Mouse (Mus musculus) stomach, embryonic 14.5 days (tissue): ENCODE results near the gene Acbd4. TPM values are rescaled to one million over a fixed set of nuclear protein-coding genes. Genes with fewer than 3 reads are reported as not detected.

Experiments
- ATAC-seq: fragments of 200-750 bp; cut with Nextera tagmentation; 2 replicates; pipeline ENCODE4 v1.8.0; 2017; ENCODE audit warnings: low read depth, moderate TSS enrichment; ENCODE audit not compliant: insufficient number of reproducible peaks, insufficient read depth, low FRiP score
- H3K27ac ChIP-seq: fragments of 300-500 bp; sonication (generic); 2 replicates; pipeline ENCODE4 v1.5.1; 2014; ENCODE audit warnings: mild to moderate bottlenecking, low read length, moderate library complexity, mixed read lengths
- H3K27me3 ChIP-seq: fragments of 300-500 bp; sonication (generic); 2 replicates; pipeline ENCODE4 v1.6.1; 2014; ENCODE audit warnings: low read length, control low read depth, mixed read lengths; ENCODE audit not compliant: control insufficient read depth, insufficient read depth
- H3K36me3 ChIP-seq: fragments of 300-500 bp; sonication (generic); 2 replicates; pipeline ENCODE4 v1.6.1; 2014; ENCODE audit warnings: mild to moderate bottlenecking, control low read depth, low read length, moderate library complexity, mixed read lengths; ENCODE audit not compliant: control insufficient read depth, insufficient read depth
- H3K4me1 ChIP-seq: fragments of 300-500 bp; sonication (generic); 2 replicates; pipeline ENCODE4 v1.6.1; 2014; ENCODE audit warnings: low read length, control low read depth, mixed read lengths; ENCODE audit not compliant: control insufficient read depth, insufficient read depth
- H3K4me2 ChIP-seq: fragments of 300-500 bp; sonication (generic); replicated peaks from 2 replicates; pipeline ENCODE4 v1.6.1; 2014; ENCODE audit warnings: low read depth, low read length, control low read depth
- H3K4me3 ChIP-seq: fragments of 300-500 bp; sonication (generic); 2 replicates; pipeline ENCODE4 v1.5.1; 2014; ENCODE audit warnings: low read depth, low read length, control low read depth
- H3K9ac ChIP-seq: fragments of 300-500 bp; sonication (generic); replicated peaks from 2 replicates; pipeline ENCODE4 v1.6.1; 2014; ENCODE audit warnings: low read depth, mild to moderate bottlenecking, control low read depth, low read length, moderate library complexity, mixed read lengths
- H3K9me3 ChIP-seq: fragments of 300-500 bp; sonication (generic); 2 replicates; pipeline ENCODE4 v1.6.1; 2016; ENCODE audit warnings: low read depth, low read length, control low read depth; ENCODE audit not compliant: control insufficient read depth
- WGBS: fragments of 180-500 bp; shearing (Covaris S2); extraction: QIAGEN DNeasy Blood & Tissue Kit; methylation state at CpG from one replicate; pipeline ENCODE4 v1.1.7; 2014; 5-methylcytosine and 5-hydroxymethylcytosine counted together
- polyA plus RNA-seq: library from polyadenylated mRNA; unstranded; fragments of >200 nt; fragmentation: Nextera tagmentation; extraction: Ambion mirVana; gene quantifications from 2 replicates; pipeline ENCODE4 v1.2.1, GENCODE M21; 2014

The Acbd4 gene
- polyA plus RNA-seq, 1 experiment from 2014 or later: 17.7 TPM

DNA sequence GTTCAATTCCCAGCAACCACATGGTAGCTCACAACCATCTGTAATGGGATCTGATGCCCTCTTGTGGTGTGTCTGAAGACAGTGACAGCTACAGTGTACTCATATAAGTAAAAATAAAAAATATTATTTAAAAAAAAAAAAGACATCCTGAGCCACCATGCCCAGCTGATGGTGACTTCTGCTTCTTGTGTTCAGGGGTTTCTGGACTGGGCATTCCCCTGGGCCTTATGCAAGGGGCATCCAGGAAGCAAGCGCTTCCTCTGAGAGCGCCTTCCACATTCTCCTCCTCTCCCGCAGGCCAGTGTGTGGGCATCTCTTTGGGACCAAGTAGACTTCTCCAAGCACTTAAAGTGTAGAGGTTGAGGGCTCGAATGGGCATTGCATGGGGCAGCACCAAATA is 44.9 kb downstream of the Acbd4 start:
- ATAC-seq: no peak
- H3K27ac ChIP-seq: no peak overlapping the region
- 90% methylated on average over 4 of the region's 4 CpGs for WGBS

DNA sequence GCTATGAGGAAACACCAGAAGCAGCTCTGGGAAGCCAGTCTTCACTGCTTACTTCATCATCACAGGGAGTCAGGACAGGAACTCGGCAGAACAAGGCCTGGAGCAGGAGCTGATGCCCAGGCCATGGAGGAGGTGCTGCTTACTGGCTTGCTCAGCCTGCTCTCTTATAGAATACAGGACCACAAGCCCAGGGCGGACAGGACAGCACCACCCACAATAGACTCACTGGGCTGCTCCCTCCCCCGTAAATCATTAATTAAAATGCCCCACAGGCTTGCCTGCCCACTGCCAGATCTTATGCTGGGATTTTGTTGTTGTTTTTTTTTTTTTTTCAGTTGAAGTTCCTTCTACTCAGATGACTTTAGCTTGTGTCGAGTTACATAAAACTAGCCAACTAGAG is 46.3 kb downstream of the Acbd4 start:
- no peaks in the 10 kb centered on the region for H3K9me3 ChIP-seq
- no peaks in the 10 kb centered on the region for H3K36me3 ChIP-seq
- H3K27me3 ChIP-seq: no peaks in the 10 kb centered on the region
- no peak overlapping the region for H3K4me3 ChIP-seq
- ATAC-seq: no peak
- 69% methylated on average over 4 of the region's 4 CpGs for WGBS
- H3K4me1 ChIP-seq: peaks cover 9% of the 10 kb centered on the region
- H3K9ac ChIP-seq: no peak overlapping the region
- no peak overlapping the region for H3K27ac ChIP-seq
- H3K4me2 ChIP-seq: no peak overlapping the region

More for the DNA sequence above, 44.9 kb downstream of the Acbd4 start:
- no peak overlapping the region for H3K9ac ChIP-seq
- H3K4me2 ChIP-seq: no peak overlapping the region
- no peaks in the 10 kb centered on the region for H3K9me3 ChIP-seq
- no peak overlapping the region for H3K4me3 ChIP-seq
- no peaks in the 10 kb centered on the region for H3K27me3 ChIP-seq
- H3K36me3 ChIP-seq: no peaks in the 10 kb centered on the region
- peaks cover 22% of the 10 kb centered on the region for H3K4me1 ChIP-seq

GRCm38 (mm10) chr11:103149771-103150170 is 48.3 kb downstream of the Acbd4 start:
- H3K4me1 ChIP-seq: peaks cover 1% of the 10 kb centered on the region; the same call in 1 of the 2 replicates
- H3K9ac ChIP-seq: no peak overlapping the region
- no peaks in the 10 kb centered on the region for H3K36me3 ChIP-seq
- no peaks in the 10 kb centered on the region for H3K27me3 ChIP-seq
- no peaks in the 10 kb centered on the region for H3K9me3 ChIP-seq
- no peak for ATAC-seq
- H3K4me3 ChIP-seq: no peak overlapping the region
- H3K4me2 ChIP-seq: no peak overlapping the region
- no peak overlapping the region for H3K27ac ChIP-seq
- 92% methylated on average over 4 of the region's 4 CpGs for WGBS

DNA sequence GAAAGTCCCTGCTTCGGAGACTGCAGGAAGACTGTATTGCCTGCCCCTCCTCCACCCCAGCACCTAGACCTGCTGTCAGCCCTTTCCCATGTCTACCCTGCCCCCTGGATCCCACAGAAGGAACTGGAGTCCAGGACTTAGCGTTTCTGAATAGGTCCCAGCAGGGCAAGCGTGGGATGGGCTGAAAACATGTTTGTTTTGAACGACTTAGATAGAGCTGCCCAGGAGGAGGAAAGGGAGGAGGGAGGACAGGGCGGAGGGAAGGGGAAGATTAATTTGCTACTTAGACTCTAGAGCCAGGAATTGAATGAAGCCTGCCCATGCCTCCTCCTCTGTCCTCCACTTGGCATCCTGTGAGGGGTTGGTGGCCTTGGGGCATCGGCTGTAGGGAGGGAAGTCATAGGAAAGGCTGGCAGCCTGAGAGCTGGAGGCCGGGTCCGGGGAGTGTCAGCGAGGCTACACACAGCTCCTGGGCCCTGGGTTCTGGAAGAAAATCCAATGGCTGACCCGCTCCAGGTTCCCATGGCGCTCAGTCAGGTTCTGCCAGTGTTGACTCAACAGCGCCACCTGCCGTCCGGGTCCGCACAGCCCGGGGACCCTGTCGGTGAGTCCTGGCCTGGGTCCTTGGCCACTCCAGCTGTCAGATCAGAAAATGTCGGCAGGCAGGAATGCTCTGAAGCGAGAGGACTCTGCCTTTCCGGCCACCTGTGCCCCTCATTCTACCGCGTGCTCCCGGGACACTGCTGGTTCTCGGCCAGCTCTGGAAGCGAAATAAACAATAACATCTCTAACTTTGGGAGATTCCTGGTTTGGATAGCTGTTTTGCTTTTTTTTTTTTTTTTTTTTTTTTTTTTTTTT is 57.4 kb downstream of the Acbd4 start:
- Histone ChIP-seq H3K27me3 (no peaks in the 10 kb centered on the region), H3K4me3 (peak overlapping the region; percentile 20; the same call in 1 of the 2 replicates), H3K36me3 (no peaks in the 10 kb centered on the region), H3K9ac (no peak overlapping the region), H3K4me1 (no peaks in the 10 kb centered on the region), H3K27ac (peak overlapping the region; percentile 56; the same call in 1 of the 2 replicates), H3K9me3 (no peaks in the 10 kb centered on the region), H3K4me2 (peak overlapping the region; percentile 57)
- 1% methylated on average over 25 of the region's 25 CpGs for WGBS
- ATAC-seq: peak; percentile 93

DNA sequence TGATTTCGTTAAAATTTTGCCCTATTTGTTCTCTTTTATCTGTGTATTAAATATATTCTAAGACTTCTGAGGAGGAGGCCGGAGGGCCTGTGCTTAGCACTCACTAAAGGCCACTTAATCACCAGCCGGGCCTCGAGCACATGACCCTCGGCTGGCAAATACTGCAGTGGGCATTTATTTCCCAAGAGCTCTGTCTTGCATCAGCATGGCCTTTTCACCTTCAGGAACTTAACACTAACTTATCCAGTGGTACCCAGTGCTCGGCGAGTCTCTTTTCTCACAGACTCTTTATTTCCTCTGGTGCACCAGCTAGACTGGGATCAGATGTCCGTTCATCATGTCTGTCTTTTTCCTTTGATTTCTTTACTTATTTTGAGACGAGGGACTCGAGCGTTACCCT is 59.3 kb downstream of the Acbd4 start:
- Histone ChIP-seq H3K27me3 (no peaks in the 10 kb centered on the region), H3K36me3 (no peaks in the 10 kb centered on the region), H3K4me2 (no peak overlapping the region), H3K9me3 (no peaks in the 10 kb centered on the region), H3K27ac (no peak overlapping the region), H3K4me3 (no peak overlapping the region), H3K4me1 (no peaks in the 10 kb centered on the region), H3K9ac (no peak overlapping the region)
- 84% methylated on average over 11 of the region's 11 CpGs for WGBS
- no peak for ATAC-seq

DNA sequence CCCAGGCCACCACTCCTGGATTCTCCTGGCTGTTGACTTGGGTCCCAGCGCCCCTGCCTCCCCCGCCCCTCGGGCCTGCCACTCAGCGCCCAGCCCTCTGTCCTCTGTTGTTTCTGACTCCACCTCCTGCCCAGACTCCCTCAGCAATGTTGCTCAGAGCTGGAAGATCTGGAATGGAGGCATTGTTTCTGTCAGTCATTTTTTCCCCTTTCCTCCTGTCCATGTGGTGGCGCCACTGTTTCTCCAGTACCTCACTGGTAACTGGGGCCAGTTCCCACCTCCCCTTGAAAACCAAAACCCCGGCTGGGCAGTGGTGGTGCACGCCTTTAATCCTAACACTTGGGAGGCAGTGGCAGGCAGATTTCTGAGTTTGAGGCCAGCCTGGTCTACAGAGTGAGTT is 60.0 kb downstream of the Acbd4 start:
- Histone ChIP-seq H3K27ac (no peak overlapping the region), H3K27me3 (no peaks in the 10 kb centered on the region), H3K9me3 (no peaks in the 10 kb centered on the region), H3K9ac (no peak overlapping the region), H3K4me3 (no peak overlapping the region), H3K4me1 (no peaks in the 10 kb centered on the region), H3K4me2 (no peak overlapping the region), H3K36me3 (no peaks in the 10 kb centered on the region)
- 69% methylated on average over 7 of the region's 7 CpGs for WGBS
- ATAC-seq: no peak

Other genes starting within 250 kb of the Acbd4 start
- gene Eftud2, start 220.7 kb upstream of the Acbd4 start, polyA plus RNA-seq: 148 and 168 TPM in 2 replicates
- gene Ccdc103, start 220.5 kb upstream of the Acbd4 start, polyA plus RNA-seq: 1.3 and 1.7 TPM in 2 replicates
- not detected in 2 replicates for gene Fam187a, start 216.5 kb upstream of the Acbd4 start, polyA plus RNA-seq
- 0.34 and 0.62 TPM in 2 replicates for gene Gfap, start 200.8 kb upstream of the Acbd4 start, polyA plus RNA-seq
- gene Kif18b, start 176.6 kb upstream of the Acbd4 start, polyA plus RNA-seq: 7.9 and 10.0 TPM in 2 replicates
- 9.4 and 11.1 TPM in 2 replicates for gene C1ql1, start 155.0 kb upstream of the Acbd4 start, polyA plus RNA-seq
- 55.1 and 62.4 TPM in 2 replicates for gene Nmt1, start 73.5 kb upstream of the Acbd4 start, polyA plus RNA-seq
- 185 and 198 TPM in 2 replicates for gene Dcakd, start 73.3 kb upstream of the Acbd4 start, polyA plus RNA-seq
- gene Plcd3, start within 50 bp of the Acbd4 start, polyA plus RNA-seq: 2.5 TPM in 2 replicates
- gene Hexim1, start 14.5 kb downstream of the Acbd4 start, polyA plus RNA-seq: 7.6 and 7.7 TPM in 2 replicates
- 7.3 and 9.1 TPM in 2 replicates for gene Hexim2, start 30.7 kb downstream of the Acbd4 start, polyA plus RNA-seq
- 1.7 and 2.3 TPM in 2 replicates for gene Fmnl1, start 69.4 kb downstream of the Acbd4 start, polyA plus RNA-seq
- 1.5 and 1.8 TPM in 2 replicates for gene 1700023F06Rik, start 106.9 kb downstream of the Acbd4 start, polyA plus RNA-seq
- not detected in 2 replicates for gene Spata32, start 116.8 kb downstream of the Acbd4 start, polyA plus RNA-seq
- gene Map3k14, start 165.8 kb downstream of the Acbd4 start, polyA plus RNA-seq: 5.6 and 6.0 TPM in 2 replicates